Mouse (Mus musculus): ENCODE measurements around the gene Trip4.
"Not testable (repeated sequence)": the region's sequence is repeated elsewhere in the genome, so short reads cannot be mapped to it uniquely, and the experiment has no call there.

Gene Trip4

DNA sequence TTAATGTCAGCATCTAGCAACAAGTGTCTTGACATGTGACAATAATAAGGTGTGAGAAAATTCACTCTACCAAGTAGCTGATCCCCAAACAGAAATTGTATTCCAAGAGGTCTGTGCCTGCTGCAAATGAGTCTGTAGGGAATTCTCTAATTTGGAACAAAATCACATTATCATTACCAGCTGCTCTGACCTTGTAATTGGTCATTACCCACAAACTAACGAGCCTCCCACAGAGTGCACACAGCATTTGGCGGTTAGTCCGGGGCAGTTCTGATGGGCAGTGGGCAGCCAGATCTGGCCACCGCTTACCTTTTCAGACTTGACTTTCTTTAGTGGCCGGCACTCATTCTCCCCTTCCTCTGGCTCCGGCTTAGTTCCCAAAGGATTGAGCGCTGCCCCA lies 114.3 kb downstream of the Trip4 start:
- no peak for DNase-seq (ENCODE audit: low read depth, low spot score)

DNA sequence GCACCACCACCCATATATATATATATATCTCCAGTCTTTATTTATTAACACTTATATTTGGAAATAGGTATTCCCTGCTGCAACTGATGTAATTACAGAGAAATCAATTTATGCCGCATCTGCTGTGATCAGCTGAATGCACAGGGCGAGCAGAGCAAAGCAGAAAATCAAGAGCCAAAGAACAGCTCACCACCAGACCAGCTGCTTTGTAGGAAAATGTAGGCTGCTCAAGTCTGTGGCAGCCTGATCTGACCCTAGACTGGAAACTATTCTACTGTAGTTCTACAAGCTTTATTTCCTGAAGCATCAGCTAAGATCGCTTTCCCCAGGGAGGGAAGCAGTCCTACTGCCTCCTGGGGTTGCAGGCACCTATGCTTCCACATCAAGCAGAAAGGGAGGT lies 115.1 kb downstream of the Trip4 start:
- no peak for DNase-seq (ENCODE audit: low read depth, low spot score)

DNA sequence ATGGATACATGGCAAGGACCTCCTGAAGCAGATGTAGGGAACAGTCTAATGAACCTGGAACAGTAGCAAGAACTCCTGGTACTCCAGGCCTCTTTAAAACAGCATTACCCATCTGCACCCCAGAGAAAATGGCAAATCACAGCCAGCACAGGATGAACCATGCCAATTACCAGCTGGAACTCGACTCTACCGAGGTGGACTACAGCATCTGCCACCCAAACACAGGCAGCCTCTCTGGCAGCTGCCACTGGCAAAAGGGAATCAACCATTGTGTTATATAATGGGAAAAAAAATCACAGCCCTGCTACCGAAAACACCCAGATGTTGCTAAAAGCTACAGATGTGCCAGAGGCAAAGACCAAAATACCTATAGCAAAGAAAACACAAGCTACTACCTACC lies 115.5 kb downstream of the Trip4 start:
- DNase-seq (ENCODE audit: low read depth, low spot score): no peak

DNA sequence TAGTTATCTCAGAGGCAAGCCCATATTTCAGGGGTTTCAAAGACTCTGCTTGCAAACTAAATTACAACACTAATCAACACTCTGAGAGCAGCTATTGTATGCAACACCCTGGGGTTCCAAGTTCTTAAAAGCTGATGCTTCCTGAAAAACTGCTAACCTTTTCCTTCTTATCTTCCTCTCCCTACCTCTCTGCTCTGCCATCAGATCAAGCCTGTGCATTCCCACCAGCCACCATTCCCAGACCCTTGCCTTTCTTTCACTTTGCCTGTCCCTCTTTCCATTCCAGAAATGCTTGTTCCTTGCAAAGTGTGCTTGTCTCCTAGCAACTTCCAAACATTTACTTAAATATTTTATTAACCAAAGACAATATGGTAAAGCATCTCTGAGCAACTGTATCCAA lies 116.7 kb downstream of the Trip4 start:
- no peak for DNase-seq (ENCODE audit: low read depth, low spot score)

DNA sequence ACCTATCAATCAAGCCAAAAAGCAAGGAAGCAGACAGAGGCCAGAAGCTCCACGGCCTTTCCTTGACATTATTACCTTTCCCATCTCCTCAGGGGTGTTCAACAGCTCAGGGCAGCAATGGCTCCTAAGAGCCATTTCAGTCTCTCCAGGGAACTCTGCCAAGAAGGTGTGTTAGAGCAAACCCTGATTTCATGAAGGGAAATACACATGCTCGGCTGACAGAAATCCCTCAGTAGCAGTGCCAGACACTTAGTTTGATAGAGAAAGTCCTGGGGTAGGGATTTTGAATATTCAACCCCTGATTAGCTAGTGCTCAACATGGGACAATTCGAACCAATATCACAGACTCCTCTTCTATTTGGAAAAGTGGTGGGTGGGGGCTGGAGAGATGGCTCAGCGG lies 117.5 kb downstream of the Trip4 start:
- DNase-seq (ENCODE audit: low read depth, low spot score): no peak

DNA sequence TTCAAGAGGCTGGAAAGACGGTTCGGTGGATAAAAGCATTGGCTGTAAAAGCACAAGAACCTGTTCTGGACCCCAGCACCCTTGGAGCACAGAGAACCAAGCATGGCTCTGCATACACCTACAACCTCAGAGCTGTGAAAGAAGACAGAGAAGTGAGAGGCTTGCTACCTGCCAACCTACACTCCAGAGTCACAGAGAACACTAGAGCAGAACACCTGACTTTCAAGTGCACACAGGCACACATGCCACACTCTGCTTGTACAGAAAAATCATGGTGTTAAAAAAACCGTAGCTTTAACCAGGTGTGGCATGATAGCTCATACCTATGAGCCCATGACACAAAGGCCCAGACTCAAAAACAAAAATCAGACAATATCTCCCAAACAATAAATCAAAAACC lies 118.8 kb downstream of the Trip4 start:
- no peak for DNase-seq (ENCODE audit: low read depth, low spot score)

DNA sequence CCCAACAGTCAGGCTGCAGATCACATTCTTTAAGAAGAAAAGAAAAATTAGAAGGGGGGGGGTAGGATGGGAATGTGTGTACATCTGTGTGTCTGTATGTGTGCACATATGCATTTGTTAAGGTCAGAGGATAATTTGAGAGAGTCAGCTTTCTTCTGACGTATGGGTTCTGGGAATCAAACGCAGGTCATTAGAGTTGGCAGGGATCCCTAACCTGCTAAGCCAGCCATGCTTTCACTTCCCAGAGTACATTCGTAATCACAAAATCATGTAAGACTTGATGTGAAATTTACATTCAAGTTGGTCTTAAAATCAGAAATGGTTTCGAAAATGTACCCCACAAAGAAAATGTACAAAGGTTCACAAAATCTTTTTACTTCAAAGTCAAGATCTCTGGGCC lies 120.0 kb downstream of the Trip4 start:
- DNase-seq (ENCODE audit: low read depth, low spot score): no peak

DNA sequence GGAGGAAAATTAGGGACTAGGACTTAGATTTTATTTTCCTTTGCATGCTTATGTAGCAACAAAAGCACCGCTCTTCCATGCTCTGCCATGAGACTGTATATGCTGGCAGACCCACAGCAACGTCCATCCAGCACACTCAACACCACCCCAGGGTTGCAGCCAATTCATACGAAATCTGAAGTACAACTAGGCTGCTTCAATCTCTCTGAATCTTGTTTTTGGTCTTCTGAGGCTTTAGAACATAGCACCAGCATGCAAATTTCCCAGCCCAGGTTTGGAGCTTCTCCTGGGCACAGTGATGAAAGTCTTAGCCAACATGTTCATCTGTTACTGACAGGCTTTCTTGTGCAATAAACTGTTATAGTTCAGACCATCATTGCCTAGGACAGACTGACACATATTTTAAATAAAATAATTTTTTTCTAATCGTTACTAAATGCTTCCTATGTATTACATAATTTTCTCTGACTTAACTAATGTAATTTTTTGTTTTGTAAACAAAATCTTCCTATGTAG lies 120.7 kb downstream of the Trip4 start:
- DNase-seq (ENCODE audit: low read depth, low spot score): no peak

DNA sequence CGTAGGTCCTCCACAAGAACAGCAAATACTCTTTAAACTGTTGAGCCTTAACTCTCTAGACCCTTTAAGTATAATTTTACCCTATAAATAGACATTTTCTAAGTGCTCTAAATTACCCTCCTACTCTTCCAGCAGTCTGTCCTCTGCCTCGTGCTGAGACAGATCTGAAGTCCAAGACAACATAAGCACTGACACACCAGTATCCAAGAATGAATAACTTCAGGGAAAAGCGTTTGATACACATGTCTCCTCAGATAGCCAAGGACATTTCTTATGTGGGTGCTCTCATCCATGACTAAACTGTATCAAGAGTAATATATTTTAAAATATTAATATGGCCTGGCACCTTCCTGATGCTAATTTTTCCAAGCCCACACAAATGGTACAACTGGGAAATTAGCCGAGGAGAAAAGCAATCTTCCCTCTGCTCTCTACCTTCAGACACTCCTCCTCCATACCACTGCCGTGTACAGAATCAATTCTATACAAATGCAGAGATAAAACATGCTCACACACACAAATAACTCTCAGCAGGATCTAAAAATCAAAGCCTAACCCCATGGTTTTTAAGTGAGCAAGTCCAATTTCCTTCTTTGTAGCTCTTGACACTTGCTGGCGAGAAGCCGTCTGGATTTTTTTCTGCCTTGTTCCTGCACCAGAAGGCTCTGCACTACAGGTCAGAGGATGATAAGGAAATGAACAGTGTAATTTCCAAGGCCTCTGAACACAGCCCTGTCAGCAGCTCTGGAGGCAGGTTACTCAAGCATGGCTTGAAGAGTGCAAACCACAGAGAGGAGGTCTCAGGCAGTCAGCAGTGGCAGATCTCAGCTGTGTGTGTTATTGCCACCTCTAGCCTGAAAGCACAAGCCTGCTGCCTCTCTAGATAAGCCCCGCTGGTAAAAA lies 121.5 kb downstream of the Trip4 start:
- no peak for DNase-seq (ENCODE audit: low read depth, low spot score)

DNA sequence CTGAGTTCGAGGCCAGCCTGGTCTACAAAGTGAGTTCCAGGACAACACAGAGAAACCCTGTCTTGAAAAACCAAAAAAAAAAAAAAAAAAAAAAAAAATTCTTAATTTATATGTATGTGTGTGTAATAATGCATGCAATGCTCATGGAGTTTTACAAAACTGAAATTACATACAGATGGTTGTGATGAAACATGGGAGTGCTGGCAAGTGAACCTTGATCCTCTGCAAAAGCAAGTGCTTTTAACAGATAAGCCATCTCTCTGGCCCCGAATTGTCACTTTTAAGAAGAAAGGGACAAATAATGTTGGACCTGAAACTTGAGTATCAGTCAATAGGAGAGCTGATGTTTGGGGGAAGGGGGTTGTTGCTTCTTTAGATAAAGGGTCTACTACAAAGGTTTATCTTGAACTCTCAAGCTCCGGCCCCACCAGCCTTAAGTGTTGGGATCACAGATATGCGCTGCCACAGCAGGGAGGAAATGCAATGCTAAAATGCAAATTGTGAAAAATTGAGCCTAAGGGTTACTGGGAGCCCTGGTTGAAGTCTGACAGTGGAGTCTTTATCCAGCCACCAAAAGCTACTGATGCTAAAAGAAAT lies 122.7 kb downstream of the Trip4 start:
- DNase-seq (ENCODE audit: low read depth, low spot score): no peak

DNA sequence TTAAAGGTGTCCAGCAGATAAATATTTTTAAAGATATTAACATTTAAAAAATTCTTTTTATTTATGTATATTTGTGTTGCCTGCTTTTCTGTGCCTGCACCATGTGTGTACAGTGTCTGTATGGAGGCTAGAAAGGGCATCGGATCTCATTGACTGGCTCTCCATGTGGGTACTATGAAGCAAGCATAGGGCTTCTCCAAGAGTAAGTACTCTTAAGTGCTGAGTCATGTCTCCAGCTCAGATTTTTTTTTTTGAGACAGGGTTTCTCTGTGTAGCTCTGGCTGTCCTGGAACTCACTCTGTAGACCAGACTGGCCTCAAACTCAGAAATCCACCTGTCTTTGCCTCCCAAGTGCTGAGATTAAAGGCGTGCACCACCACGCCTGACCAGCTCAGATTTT lies 129.0 kb downstream of the Trip4 start:
- DNase-seq (ENCODE audit: low read depth, low spot score): not testable (repeated sequence)

Data from brain, embryonic 18.5 days (tissue).